Mouse (Mus musculus) kidney, adult 9 months (tissue): Measurements from ENCODE around the gene Sf3b3.
"Not testable (repeated sequence)": the region's sequence is repeated elsewhere in the genome, so short reads cannot be mapped to it uniquely, and the experiment has no call there.

ENCODE experiments used
- DNase-seq: peaks from one replicate; pipeline ENCODE4 v3.0.0; 2022

Gene Sf3b3

DNA sequence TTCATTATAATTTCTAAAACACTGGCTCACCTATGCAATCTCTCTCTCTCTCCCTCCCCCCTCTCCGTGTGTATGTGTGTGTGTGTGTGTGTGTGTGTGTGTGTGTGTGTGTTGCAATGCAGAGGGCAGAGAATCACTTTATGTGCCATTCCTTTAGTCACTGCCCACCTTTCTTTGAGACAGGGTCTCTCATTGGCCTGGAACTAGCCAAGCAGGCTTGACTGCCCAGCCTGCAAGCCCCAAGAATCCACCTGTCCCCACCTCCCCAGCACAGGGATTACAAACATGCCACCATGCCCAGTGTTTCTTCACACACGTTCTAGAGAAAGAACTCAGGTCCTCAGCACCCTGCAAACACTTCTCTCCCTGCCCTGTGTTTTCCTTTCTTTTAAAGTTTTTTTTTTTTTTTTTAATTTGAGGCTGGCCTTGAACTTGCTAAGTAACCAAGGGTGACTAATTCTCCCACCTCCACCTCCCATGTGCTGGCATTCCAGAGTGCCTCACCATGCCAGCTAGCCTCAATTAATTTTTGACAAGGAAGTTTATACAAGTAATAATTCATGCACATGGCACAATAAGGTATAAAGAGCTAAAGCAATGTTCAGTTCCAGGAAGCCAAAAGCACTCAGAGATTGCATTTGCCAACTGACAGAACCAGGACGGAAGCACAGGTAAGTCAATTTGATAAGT, 41.6 kb downstream of the Sf3b3 start:
- peak; percentile 73 for DNase-seq

GRCm38 (mm10) chr8:110803856-110804255, 42.7 kb downstream of the Sf3b3 start:
- DNase-seq: no peak

- DNase-seq: peak; percentile 70
Measured at GRCm38 (mm10) chr8:110802988-110803387, 43.6 kb downstream of the Sf3b3 start.

DNA sequence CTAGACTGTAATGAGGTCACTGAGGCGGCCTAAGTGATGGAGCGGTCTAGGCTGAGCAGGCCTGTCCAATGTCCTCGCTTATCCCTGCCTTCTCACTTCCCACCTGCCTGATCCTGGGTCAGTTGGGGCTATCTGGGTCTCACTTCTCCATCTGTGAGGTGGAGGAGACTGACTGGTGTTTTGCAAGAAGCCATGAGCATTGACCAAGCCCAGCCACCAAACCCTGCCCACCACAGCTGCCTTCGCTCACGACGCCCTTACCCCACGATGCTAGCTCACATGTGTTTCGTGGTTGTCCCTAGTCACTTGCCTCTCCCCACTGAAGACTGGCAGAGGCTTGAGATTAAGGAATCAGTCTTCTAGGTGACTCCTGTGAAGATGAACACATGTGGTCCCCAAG, 49.5 kb downstream of the Sf3b3 start:
- no peak for DNase-seq

DNA sequence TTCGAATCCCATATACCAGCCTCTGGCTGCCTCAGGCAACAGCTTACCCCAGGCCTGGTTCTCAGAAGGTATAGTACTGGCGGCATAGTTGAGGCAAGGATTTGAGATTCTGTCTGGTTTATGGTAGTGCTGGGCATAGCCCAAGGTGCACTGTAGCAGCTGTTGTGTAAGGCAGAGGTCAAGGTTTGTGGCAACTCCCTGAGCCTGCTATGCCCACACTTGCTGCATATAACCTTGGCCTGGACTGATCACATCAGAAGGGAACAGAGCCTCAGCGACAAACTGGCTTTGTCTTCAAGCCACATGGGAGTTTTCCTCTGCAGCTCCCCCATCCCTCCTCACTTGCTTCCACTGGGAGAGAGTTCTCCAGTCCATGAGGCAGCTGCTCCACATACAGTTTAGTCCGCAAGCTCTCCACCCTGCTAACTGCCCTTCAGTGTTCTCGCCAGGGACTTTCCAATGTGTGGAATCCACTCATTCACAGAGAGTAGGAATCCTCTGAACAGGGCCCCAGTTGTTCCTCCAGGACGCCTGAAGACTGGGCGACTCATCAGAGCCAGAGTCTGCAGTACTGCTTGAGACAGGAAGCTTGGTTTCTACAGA, 52.1 kb downstream of the Sf3b3 start:
- DNase-seq: peak; percentile 55

DNA sequence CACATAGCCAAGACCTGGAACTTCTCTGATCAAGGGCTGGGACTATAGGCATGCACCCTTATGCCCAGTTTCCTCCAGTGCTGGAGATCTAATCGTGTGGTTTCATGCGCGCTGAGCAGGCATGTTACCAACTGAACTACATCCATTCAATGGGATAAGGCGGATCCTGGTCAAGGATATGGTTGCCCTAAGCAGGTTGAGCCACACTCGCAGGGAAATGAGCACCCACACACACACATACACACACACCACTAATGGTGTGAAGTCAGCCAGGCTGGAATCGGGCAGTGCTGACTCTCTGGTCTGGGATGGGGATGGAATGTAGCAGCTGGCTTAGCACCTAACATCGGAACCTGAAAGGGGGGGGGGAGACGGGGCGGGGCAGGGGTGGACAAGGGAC, 52.7 kb downstream of the Sf3b3 start:
- peak; percentile 46 for DNase-seq

DNA sequence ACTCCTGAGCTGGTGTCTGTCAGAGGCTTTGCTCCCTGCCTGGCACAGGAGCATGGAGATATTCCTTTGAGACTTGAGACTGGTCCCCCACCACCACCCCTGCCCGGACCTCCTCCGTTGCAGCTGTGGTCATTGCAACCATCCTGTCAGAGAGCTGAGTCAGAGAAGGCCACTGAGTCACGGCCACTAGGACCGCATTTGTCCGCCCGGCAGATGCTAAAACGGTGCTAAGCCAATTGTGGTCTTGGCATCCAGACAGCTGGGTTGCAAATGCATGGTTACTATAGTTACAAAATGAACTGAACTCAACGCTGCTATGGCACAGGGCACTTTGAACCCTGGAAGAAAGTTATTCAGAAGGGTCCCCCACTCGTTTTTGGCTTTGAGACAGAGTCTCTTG, 53.1 kb downstream of the Sf3b3 start:
- DNase-seq: no peak

DNA sequence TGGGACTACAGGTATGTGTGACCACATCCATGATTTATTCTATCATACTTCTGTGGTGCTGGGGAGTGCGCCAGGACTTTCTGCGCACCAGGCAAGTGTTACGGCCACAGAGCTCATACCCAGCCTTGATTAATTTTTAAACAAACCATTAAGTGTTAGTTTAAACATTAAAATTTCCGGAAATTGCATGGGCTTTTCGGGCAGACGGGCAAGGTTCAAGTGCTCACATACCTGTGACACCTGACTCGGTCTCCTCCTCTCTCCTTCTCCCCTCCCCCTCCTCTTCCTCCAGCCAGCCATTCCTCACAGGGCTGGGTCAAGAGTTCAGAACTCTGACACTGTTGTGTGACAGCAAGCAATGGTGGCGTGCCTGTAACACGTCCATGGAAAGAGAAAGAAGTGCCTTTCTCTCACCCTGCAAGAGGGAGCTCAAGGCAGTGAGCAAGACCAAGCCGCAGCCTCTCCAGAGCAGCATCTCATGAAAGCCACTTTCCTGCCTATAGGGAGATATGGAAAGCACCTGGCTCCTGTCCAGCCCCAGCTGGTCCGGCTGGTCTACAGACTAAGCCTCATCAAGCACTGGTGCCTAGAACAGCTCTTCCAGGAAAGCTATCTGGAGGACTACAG, 53.9 kb downstream of the Sf3b3 start:
- DNase-seq: peak; percentile 97

GRCm38 (mm10) chr8:110791164-110791563, 55.4 kb downstream of the Sf3b3 start:
- DNase-seq: no peak

GRCm38 (mm10) chr8:110790270-110790669, 56.3 kb downstream of the Sf3b3 start:
- DNase-seq: no peak

DNA sequence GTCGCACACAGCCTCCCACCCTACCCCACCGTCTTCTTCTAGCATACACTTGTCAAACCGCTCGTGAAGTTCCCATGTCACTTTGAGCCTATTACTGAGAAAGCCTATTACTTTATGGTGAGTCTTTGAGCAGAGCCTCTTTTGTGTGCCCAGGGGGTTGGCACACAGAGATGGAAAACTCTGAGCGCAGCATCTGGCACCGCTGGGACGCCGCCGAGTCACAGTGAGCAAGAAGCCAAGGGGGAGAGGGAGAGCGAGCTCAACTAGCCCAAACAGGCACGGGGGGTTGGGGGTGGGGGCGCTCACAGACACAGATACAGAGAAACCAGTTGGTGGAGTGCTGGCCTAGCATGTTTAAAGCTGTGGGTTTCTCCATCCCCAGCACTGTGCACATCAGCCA, 57.0 kb downstream of the Sf3b3 start:
- DNase-seq: no peak

GRCm38 (mm10) chr8:110788981-110789380, 57.6 kb downstream of the Sf3b3 start:
- DNase-seq: no peak

DNA sequence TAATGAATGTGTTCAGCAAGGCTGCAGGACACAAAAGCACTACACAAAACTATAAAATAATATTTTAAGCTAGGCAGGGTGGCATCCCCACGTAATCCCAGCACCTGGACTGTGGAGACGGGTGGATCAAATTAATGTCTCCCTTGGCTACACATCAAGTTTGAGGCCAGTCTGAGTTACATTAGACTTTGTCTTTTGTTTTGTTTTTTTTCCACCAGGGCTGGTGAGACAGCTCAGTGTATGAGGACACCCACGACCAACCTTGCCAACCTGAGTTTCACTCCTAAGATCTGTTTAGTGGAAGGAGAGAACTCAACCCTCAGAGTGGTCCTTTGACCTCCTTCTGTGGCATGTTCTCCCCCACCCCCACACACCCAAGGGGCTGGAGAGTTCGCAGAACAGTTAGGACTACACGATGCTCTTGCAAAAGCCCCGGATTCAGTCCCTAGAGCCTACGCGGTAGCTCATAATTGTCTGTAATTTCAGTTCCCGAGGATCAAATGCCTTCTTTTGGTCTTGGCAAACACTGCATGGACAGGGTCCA, 59.1 kb downstream of the Sf3b3 start:
- DNase-seq: peak; percentile 69

GRCm38 (mm10) chr8:110786934-110787333, 59.7 kb downstream of the Sf3b3 start:
- peak; percentile 64 for DNase-seq

GRCm38 (mm10) chr8:110786501-110786900, 60.1 kb downstream of the Sf3b3 start:
- DNase-seq: not testable (repeated sequence)

- no peak for DNase-seq
Measured at GRCm38 (mm10) chr8:110785366-110785765, 61.2 kb downstream of the Sf3b3 start.

- DNase-seq: no peak
Measured at GRCm38 (mm10) chr8:110779924-110780718, 66.5 kb downstream of the Sf3b3 start.

GRCm38 (mm10) chr8:110776335-110776734, 70.3 kb downstream of the Sf3b3 start:
- DNase-seq: no peak

DNA sequence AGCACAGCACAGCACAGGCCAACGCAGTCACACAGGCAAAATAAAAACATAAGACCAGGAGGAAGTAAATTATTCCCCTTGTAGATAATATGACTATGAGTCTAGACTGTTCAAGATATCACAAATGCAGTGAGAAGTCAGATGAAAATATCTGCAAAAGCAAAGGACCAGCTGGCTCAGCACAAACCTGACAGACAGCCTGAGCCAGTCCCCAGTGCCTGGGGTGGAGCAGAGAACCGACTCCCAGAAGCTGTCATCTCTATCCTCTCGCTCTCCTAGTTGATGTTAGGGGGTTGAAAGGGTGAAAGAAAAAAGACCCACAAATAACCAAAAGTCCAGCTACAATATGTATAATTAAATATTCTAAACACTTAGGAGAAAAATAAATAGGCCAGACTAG, 70.9 kb downstream of the Sf3b3 start:
- no peak for DNase-seq

- peak; percentile 38 for DNase-seq
Measured at GRCm38 (mm10) chr8:110775316-110775715, 71.3 kb downstream of the Sf3b3 start.

DNA sequence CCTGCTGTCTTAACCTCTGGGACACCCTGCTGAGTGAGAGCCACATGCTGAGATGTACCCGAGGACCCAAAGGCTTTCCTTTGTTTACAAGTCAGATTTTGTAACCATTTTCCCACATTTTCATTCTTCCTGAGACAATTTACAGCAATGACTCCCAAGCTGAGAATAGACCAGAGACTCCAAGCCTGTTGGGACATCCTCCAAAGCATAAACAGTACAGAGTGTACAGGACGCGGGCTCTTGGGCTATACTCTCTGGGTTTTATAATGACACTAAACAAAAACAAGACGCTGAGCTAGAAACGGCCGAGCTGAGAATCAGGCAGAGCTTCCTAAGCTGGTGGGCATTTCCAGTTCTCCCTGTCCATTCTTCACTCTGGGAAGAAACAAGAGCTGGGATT, 71.9 kb downstream of the Sf3b3 start:
- DNase-seq: no peak

DNA sequence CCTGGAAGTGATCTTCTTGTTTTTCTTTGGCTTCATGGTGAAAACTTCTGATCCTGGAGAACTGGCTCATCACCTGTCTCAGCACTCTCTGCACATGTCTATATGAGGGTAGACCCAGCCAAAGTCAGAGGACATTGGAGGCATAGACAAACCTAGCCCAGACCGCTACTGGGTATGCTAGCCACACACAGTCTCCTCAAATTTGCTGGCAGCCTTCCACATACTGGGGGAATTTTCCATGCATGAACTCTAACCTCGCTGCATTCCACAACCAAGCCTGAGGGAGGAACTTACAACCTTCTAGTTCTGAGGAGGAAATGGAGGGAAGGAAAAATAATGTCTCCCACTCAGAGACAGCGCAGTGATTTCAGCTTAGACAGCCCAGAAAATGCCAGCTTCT, 72.5 kb downstream of the Sf3b3 start:
- peak; percentile 91 for DNase-seq

GRCm38 (mm10) chr8:110772452-110772851, 74.1 kb downstream of the Sf3b3 start:
- no peak for DNase-seq
